Mouse (Mus musculus) embryonic facial prominence, embryonic 12.5 days (tissue): ENCODE results near the gene Vsig4. TPM values are rescaled to one million over a fixed set of nuclear protein-coding genes. Genes with fewer than 3 reads are reported as not detected.
A peak's percentile ranks its signal among the peaks of the same experiment; 100 is the strongest.

Experiments
- microRNA counts: library from miRNA; unstranded; fragments of <30 nt; microRNA quantifications from one replicate; lab custom pipeline; 2017
- microRNA-seq: library from miRNA; unstranded; fragments of <30 nt; microRNA quantifications from one replicate; pipeline ENCODE4, GENCODE M21; 2017
- polyA plus RNA-seq: library from polyadenylated mRNA; unstranded; fragments of >200 nt; fragmentation: Nextera tagmentation; extraction: Ambion mirVana; gene quantifications from 2 replicates; pipeline ENCODE4 v1.2.1, GENCODE M21; 2016

The Vsig4 gene
- polyA plus RNA-seq, 1 experiment from 2014 or later = not detected

MicroRNAs within 50 kb of the gene (microRNA counts, 519-probe panel; counts per million panel counts)
- microRNA mmu-miR-223 (lab: Ali Mortazavi, UCI) = 3,734 counts per million, percentile 75 among the panel's probes with 10 or more counts

Small RNAs within 50 kb of the gene (microRNA-seq; reads per million reads assigned to microRNA genes)
- gene Mir223 = 319 reads per million, percentile 66 among the genes with 10 or more reads in this experiment

Other genes with a start within 250 kb of the Vsig4 start
- 73.5 and 77.4 TPM in 2 replicates for gene Msn, start 197.4 kb downstream of the Vsig4 start, polyA plus RNA-seq
- gene Heph, start 161.9 kb upstream of the Vsig4 start, polyA plus RNA-seq = 30.3 and 32.0 TPM in 2 replicates
- gene Hsf3, start 162.9 kb upstream of the Vsig4 start, polyA plus RNA-seq = 0.10 TPM in 1 of 2 replicates, not detected in the other